Mouse (Mus musculus) liver, postnatal 0 days (tissue): ENCODE measurements around the gene Draxin. TPM values are rescaled to one million over a fixed set of nuclear protein-coding genes. Genes with fewer than 3 reads are reported as not detected.
"Not testable (repeated sequence)": the region's sequence is repeated elsewhere in the genome, so short reads cannot be mapped to it uniquely, and the experiment has no call there.

ENCODE experiments used
- ATAC-seq: fragments of 200-750 bp; cut with Nextera tagmentation; 2 replicates; pipeline ENCODE4 v1.8.0; 2017; ENCODE audit warnings: mild to moderate bottlenecking, moderate library complexity
- DNase-seq: peaks from one replicate; pipeline ENCODE4 v3.0.0-alpha.2; 2016
- H3K27ac ChIP-seq: fragments of 300-500 bp; sonication (generic); 2 replicates; pipeline ENCODE4 v1.5.1; 2014; ENCODE audit warnings: antibody characterized with exemption, moderate library complexity, mild to moderate bottlenecking, low read depth
- H3K27me3 ChIP-seq: fragments of 300-500 bp; sonication (generic); 2 replicates; pipeline ENCODE4 v1.6.1; 2014; ENCODE audit warnings: low read length, control low read depth, mixed read lengths; ENCODE audit not compliant: insufficient read depth
- H3K36me3 ChIP-seq: fragments of 300-500 bp; sonication (generic); replicated peaks from 2 replicates; pipeline ENCODE4 v1.6.1; 2014; ENCODE audit warnings: mild to moderate bottlenecking, control low read depth, low read length, moderate library complexity, mixed read lengths; ENCODE audit not compliant: insufficient read depth
- H3K4me1 ChIP-seq: fragments of 300-500 bp; sonication (generic); 2 replicates; pipeline ENCODE4 v1.6.1; 2014; ENCODE audit warnings: antibody characterized with exemption, mild to moderate bottlenecking, control low read depth; ENCODE audit not compliant: insufficient read depth
- H3K4me2 ChIP-seq: fragments of 300-500 bp; sonication (generic); 2 replicates; pipeline ENCODE4 v1.6.1; 2014; ENCODE audit warnings: low read depth, mild to moderate bottlenecking, low read length, moderate library complexity, mixed read lengths
- H3K4me3 ChIP-seq: fragments of 300-500 bp; sonication (generic); 2 replicates; pipeline ENCODE4 v1.5.1; 2014; ENCODE audit warnings: low read depth, low read length
- H3K9ac ChIP-seq: fragments of 300-500 bp; sonication (generic); replicated peaks from 2 replicates; pipeline ENCODE4 v1.6.1; 2014; ENCODE audit warnings: mild to moderate bottlenecking, moderate library complexity
- H3K9me3 ChIP-seq: fragments of 300-500 bp; sonication (generic); 2 replicates; pipeline ENCODE4 v1.6.1; 2016; ENCODE audit warnings: mild to moderate bottlenecking, control low read depth, low read length, mixed read lengths
- CTCF ChIP-seq: sonication (generic); IDR thresholded peaks from 2 replicates; pipeline ENCODE4 v1.5.1; 2016; ENCODE audit warnings: antibody characterized with exemption, low read depth
- EP300 ChIP-seq: IDR thresholded peaks from 2 replicates; pipeline ENCODE4 v1.6.1; 2016; ENCODE audit warnings: antibody characterized with exemption, low read depth, mild to moderate bottlenecking
- WGBS: fragments of 180-500 bp; shearing (Covaris S2); extraction: QIAGEN DNeasy Blood & Tissue Kit; methylation state at CpG from one replicate; pipeline ENCODE4 v1.1.7; 2014; ENCODE audit not compliant: insufficient replicate concordance; 5-methylcytosine and 5-hydroxymethylcytosine counted together
- microRNA-seq: library from miRNA; unstranded; fragments of <30 nt; microRNA quantifications from one replicate; pipeline ENCODE4, GENCODE M21; 2016
- polyA plus RNA-seq: library from polyadenylated mRNA; unstranded; fragments of >200 nt; fragmentation: Nextera tagmentation; extraction: Ambion mirVana; gene quantifications from 2 replicates; pipeline ENCODE4 v1.2.1, GENCODE M21; 2015

The Draxin gene
- polyA plus RNA-seq, 1 experiment from 2014 or later: 0.04 TPM

GRCm38 (mm10) chr4:148053417-148053920, 77.0 kb downstream of the Draxin start:
- H3K4me3 ChIP-seq: no peak overlapping the region
- no peak overlapping the region for H3K4me2 ChIP-seq
- H3K27me3 ChIP-seq: no peaks in the 10 kb centered on the region
- 88% methylated on average over 12 of the region's 12 CpGs for WGBS
- H3K9me3 ChIP-seq: no peaks in the 10 kb centered on the region
- H3K9ac ChIP-seq: no peak overlapping the region
- peaks cover 10% of the 10 kb centered on the region; the same call in 1 of the 2 replicates for H3K4me1 ChIP-seq
- ATAC-seq (no peak), DNase-seq (no peak)
- no peak overlapping the region for H3K27ac ChIP-seq
- peaks cover 52% of the 10 kb centered on the region for H3K36me3 ChIP-seq
- no peak for TF ChIP-seq EP300
- no peak for TF ChIP-seq CTCF

- peaks cover 10% of the 10 kb centered on the region; the same call in 1 of the 2 replicates for H3K4me1 ChIP-seq
- 63% methylated on average over 2 of the region's 2 CpGs for WGBS
- ATAC-seq (no peak), DNase-seq (no peak)
- H3K27me3 ChIP-seq: no peaks in the 10 kb centered on the region
- no peak overlapping the region for H3K9ac ChIP-seq
- H3K27ac ChIP-seq: no peak overlapping the region
- no peaks in the 10 kb centered on the region for H3K9me3 ChIP-seq
- no peak for TF ChIP-seq CTCF
- no peak for TF ChIP-seq EP300
- no peak overlapping the region for H3K4me2 ChIP-seq
- peaks cover 48% of the 10 kb centered on the region for H3K36me3 ChIP-seq
- H3K4me3 ChIP-seq: no peak overlapping the region
Measured at GRCm38 (mm10) chr4:148052976-148053375, 77.5 kb downstream of the Draxin start.

DNA sequence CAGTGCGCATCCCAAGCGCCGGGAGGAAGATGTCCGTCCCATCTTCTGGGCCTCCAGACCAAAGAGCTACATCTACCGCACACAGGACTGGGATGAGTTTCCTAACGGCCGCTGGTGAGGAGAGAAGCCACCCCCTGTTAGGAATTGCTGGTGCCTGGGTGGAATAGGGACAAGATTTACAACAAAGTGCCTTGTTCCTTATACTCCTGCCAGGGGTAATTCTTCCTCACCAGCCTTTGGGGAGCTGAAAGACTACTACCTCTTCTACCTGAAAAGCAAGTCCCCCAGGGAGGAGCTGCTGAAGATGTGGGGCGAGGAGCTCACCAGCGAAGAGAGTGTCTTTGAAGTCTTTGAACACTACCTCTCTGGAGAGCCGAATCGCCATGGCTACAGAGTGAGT, 78.6 kb downstream of the Draxin start:
- no peak overlapping the region for H3K4me2 ChIP-seq
- H3K27me3 ChIP-seq: no peaks in the 10 kb centered on the region
- H3K4me1 ChIP-seq: peaks cover 5% of the 10 kb centered on the region
- no peak overlapping the region for H3K9ac ChIP-seq
- DNase-seq (no peak), ATAC-seq (no peak)
- no peak overlapping the region for H3K27ac ChIP-seq
- no peak overlapping the region for H3K4me3 ChIP-seq
- H3K36me3 ChIP-seq: peaks cover 48% of the 10 kb centered on the region
- 94% methylated on average over 11 of the region's 11 CpGs for WGBS
- no peaks in the 10 kb centered on the region for H3K9me3 ChIP-seq
- TF ChIP-seq CTCF (no peak), EP300 (no peak)

DNA sequence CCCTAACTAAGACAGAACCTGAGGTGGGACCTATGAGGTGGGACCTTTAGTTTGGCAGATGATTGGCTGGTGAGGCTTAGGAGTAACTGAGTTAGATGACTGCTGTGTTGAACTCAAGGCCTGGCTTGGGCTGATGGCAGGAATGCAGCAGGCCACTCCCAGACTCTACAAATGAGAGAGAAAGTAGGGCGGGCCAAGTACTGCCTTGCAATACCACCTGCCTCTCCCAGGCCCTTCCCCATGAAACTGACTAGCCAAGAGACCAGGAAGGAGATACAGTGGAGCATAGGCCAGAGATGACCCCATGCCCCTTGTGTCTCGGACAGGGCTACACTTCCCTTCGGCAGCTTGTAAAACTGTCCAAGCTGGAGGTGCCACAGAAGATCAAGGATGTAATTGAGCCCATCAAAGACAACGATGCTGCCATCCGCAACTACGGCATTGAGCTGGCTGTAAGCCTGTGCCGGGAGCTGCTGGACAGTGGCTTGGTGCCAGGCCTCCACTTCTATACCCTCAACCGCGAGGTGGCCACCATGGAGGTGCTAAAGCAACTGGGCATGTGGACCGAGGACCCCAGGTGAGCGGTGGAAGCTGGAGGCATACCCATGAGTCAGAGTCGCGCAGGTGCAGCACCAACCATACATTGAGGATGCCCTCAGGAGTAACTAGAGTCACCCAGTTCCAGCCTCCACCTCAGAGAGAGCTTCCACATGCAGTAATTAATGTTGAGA, 79.3 kb downstream of the Draxin start:
- no peak for ATAC-seq
- Histone ChIP-seq H3K9ac (no peak overlapping the region), H3K9me3 (no peaks in the 10 kb centered on the region), H3K27me3 (no peaks in the 10 kb centered on the region), H3K36me3 (peaks cover 43% of the 10 kb centered on the region), H3K4me1 (peaks cover 8% of the 10 kb centered on the region), H3K4me2 (no peak overlapping the region), H3K4me3 (no peak overlapping the region), H3K27ac (no peak overlapping the region)
- TF ChIP-seq CTCF: no peak
- no peak for TF ChIP-seq EP300
- WGBS: 90% methylated on average over 13 of the region's 13 CpGs
- no peak for DNase-seq

GRCm38 (mm10) chr4:148050396-148050914, 80.0 kb downstream of the Draxin start:
- H3K27me3 ChIP-seq, ATAC-seq, H3K4me3 ChIP-seq, H3K27ac ChIP-seq, H3K9me3 ChIP-seq, H3K4me2 ChIP-seq, DNase-seq, H3K9ac ChIP-seq: not testable (repeated sequence)
- Histone ChIP-seq H3K36me3 (peaks cover 40% of the 10 kb centered on the region), H3K4me1 (peaks cover 10% of the 10 kb centered on the region)
- 83% methylated on average over 3 of the region's 3 CpGs for WGBS

Small RNA genes lying within 50 kb of the gene (microRNA-seq; reads per million reads assigned to microRNA genes)
- not detected for gene Mir7022

Other genes with a start within 250 kb of the Draxin start
- gene Mfn2, start 226.0 kb downstream of the Draxin start, polyA plus RNA-seq: 12.3 and 14.1 TPM in 2 replicates
- 24.8 and 25.4 TPM in 2 replicates for gene Plod1, start 193.9 kb downstream of the Draxin start, polyA plus RNA-seq
- 6.5 and 8.5 TPM in 2 replicates for gene 2510039O18Rik, start 189.8 kb downstream of the Draxin start, polyA plus RNA-seq
- not detected in 2 replicates for gene Nppb, start 144.9 kb downstream of the Draxin start, polyA plus RNA-seq
- gene Nppa, start 130.0 kb downstream of the Draxin start, polyA plus RNA-seq: 0.13 TPM in 1 of 2 replicates, not detected in the other
- 0.52 and 0.79 TPM in 2 replicates for gene Clcn6, start 91.9 kb downstream of the Draxin start, polyA plus RNA-seq
- 3.7 and 4.5 TPM in 2 replicates for gene Mthfr, start 91.6 kb downstream of the Draxin start, polyA plus RNA-seq
- gene Agtrap, start 42.7 kb downstream of the Draxin start, polyA plus RNA-seq: 10.4 and 10.8 TPM in 2 replicates
- gene Mad2l2, start 314 bp downstream of the Draxin start, polyA plus RNA-seq: 16.9 and 18.8 TPM in 2 replicates
- gene Fbxo6, start 21.4 kb upstream of the Draxin start, polyA plus RNA-seq: 30.1 and 32.0 TPM in 2 replicates
- 0.81 and 0.97 TPM in 2 replicates for gene Fbxo44, start 29.8 kb upstream of the Draxin start, polyA plus RNA-seq
- 0.19 TPM in 1 of 2 replicates, not detected in the other for gene Fbxo2, start 29.9 kb upstream of the Draxin start, polyA plus RNA-seq
- not detected in 2 replicates for gene Disp3, start 157.3 kb upstream of the Draxin start, polyA plus RNA-seq